Mouse (Mus musculus): ENCODE measurements around the gene Edem1. TPM values are rescaled to one million over a fixed set of nuclear protein-coding genes. Genes with fewer than 3 reads are reported as not detected.

Gene Edem1
- total RNA-seq (2021): 10 to 100 TPM; 19.6 to 28.9 TPM
- long read RNA-seq, experiment 1, full-length matches to known transcripts: 10 of 13 reads
- long read RNA-seq, experiment 1, partial matches to known transcripts: 1 of 13 reads
- long read RNA-seq, experiment 1, other reads (novel, unspliced or antisense): 2 of 13 reads
- long read RNA-seq, experiment 2, full-length matches to known transcripts: 16 of 20 reads
- long read RNA-seq, experiment 2, partial matches to known transcripts: 2 of 20 reads
- long read RNA-seq, experiment 2, other reads (novel, unspliced or antisense): 2 of 20 reads

DNA sequence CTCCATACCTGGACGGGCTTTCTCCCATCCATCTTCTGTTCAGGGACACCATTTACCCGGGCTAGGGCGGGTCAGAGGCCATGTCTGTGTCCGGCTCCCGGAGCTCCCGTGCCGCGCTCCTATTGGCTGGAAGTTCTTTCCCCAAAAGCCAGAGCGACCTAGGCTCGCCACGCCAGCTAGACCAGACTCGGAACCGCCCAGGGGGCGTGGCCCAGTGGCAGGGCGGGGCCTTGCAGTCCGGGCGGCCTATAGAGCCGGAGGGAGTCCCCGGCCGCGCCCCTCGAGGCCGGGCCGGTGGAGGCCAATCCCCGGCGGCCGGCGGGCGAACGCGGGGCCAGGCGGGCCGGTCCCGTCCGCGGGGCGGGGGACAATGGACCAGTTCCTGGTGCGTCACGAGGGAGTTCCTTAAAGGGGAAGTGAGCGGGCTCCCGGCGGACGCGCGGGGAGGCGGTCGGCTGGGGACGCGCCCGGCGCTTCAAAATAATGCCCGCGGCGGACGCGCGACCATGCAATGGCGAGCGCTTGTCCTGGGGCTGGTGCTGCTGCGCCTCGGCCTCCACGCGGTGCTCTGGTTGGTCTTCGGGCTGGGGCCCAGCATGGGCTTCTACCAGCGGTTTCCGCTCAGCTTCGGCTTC is at the start of gene Edem1:
TSS of gene Edem1 (plus strand) at position 408 of the 635 bp plus-strand sequence.
- DNase-seq (ENCODE audit: low spot score in 2 of 2): peak; percentile 93 to 96

GRCm38 (mm10) chr6:108781865-108782264 is 46.6 kb upstream of the Edem1 start:
- no peak for DNase-seq (ENCODE audit: low spot score in 2 of 2)

- DNase-seq (ENCODE audit: low spot score in 2 of 2): peak; percentile 96
Measured at GRCm38 (mm10) chr6:108782526-108783183, 45.8 kb upstream of the Edem1 start, which contains the start of gene Arl8b. Gene Arl8b, plus strand, starts transcription at chr6:108783099.

DNA sequence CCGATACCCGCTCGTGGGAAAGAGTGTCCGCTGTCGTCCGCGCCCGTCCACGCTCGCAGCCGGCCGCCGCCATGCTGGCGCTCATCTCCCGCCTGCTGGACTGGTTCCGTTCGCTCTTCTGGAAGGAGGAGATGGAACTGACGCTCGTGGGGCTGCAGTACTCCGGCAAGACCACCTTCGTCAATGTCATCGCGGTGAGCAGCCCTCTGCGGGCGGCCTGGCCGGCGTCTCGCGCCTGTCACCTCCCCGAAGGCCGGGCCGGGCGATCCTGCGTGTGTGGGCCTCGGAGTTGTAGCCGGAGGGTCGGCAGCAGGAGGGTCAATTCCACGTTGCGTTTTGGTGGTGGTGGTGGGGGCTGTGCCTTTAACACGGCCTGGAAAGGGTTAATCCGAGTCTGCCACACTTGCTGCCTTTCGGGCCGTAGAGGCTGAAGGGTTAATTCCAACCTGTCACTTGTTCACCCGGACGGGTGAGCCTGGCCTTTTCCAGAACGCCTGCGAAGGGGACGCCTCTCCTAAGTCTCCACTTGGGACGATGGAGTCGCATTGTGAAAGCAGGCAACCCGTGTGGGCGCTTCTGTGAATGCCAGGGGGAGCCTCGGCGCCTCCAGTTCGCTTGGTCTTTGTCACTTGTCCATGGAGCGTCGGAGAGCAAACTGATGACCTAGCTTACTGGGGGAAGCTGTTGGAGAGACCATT is 45.1 kb upstream of the Edem1 start:
- DNase-seq (ENCODE audit: low spot score in 2 of 2): peak; percentile 45

DNA sequence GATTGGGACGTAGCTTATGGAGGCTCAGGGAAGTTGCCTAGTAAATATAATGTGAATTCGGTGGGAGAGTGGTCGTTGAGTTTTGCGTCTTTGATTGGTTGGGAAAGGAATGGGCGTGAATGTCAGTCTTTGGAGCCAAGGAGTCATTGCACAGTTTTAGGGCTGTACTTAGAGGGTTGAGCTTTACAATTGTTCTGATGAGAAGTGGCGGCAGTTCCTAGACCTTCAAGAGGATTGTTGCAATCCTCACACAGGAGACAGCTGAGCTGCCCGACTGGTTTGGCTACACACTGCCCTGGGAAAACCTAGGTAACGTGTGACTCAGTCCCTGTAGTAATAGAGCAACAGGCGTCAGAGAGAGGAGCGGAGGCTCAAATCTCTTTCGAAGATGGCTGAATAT is 44.4 kb upstream of the Edem1 start:
- no peak for DNase-seq (ENCODE audit: low spot score in 2 of 2)

GRCm38 (mm10) chr6:108784796-108785195 is 43.6 kb upstream of the Edem1 start:
- DNase-seq (ENCODE audit: low spot score in 2 of 2): no peak

DNA sequence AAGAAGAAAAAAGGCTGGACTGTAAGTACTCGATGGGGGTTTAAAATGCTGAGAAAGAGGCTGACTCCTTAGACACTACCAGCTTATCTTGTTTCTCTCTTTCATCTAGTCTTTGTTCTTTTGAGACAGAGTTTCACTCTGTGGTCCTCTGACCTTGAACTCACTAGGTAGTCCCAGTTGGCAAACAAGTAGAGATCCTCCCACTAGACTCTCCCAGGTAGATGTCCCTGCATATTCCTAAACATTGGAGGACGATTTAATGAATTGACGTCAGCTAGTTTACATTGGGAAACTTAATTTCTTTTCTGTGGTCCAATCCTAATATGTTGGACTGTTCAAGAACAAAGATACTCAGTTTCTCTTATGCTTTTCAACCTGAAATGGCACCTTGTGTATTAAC is 42.9 kb upstream of the Edem1 start:
- DNase-seq (ENCODE audit: low spot score in 2 of 2): no peak

- no peak for DNase-seq (ENCODE audit: low spot score in 2 of 2)
Measured at GRCm38 (mm10) chr6:108791498-108791897, 36.9 kb upstream of the Edem1 start.

DNA sequence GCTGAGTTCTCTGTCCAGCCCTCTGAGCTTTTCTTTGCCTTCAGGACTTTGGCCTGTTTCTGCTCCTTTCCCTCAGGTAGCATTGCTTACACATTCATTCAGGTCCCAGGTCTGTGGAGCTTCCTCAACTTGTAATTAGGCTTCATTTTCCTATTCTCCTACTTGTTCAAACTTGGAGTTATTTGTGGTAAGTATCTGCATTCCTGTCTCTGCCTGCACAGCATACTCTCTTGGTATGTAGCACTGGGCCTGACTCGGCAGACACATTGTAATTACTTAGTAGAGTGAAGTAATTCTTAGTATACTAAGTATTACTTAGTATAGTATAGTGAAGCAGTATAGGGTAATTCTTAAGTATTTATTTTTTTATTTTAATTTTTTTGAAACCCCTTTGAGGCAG is 32.5 kb upstream of the Edem1 start:
- no peak for DNase-seq (ENCODE audit: low spot score in 2 of 2)

GRCm38 (mm10) chr6:108796706-108797105 is 31.7 kb upstream of the Edem1 start:
- no peak for DNase-seq (ENCODE audit: low spot score in 2 of 2)

DNA sequence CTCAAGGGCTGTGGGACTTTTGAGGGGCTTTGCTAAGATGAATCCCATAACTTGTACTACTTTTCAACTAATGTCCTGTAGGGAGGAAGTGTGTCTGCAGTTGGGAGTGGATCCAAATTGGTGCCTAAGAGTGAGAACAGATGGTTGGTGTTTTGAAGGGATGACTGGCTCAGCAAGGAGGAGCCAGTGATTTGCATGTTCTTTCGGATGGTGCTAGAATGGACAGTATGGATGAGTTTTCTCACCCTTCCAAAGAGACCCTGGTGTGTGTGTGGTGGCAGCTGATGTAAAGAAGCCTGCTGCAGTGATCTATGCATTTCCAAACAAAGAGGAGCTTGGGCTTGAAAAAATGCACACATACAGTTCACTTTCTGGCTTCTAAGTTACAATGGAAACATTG is 23.2 kb upstream of the Edem1 start:
- DNase-seq (ENCODE audit: low spot score in 2 of 2): no peak

DNA sequence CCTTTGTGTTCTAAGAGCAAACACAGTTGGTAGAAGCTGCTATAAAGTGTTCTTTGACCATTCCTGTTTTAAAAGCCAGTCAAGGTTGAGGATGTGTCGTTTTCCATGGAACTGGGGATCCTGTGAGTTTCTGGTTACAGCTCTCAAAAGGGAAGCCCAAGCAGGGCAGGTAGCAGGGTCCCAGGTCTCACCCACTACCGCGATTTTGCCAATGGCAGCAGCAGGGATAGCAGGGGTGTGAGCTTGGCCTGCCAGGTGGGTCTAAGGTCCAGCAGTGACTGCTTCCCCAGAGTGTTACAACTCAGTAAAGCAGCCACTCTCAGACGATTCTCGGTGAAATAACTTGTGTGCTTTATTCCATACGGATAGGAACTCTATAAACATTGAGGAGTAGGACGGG is 22.6 kb upstream of the Edem1 start:
- no peak for DNase-seq (ENCODE audit: low spot score in 2 of 2)

DNA sequence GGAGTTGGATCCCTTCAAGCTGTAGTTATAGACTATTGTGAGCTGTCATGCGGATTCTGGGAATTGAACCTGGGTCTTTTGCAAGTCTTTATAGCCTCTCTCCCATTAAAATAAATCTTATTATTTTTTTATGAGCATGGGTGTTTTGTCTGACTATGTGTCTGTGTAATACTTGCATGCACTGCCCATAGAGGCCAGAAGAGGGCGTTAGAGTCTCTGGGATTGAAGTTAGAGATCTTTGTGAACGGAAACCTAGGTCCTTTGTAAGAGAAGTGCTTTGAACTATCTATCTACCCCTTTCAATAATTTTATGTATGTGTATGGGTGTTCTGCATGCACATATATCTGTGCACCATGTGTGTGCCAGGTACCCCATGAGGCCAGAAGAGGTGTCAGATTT is 21.0 kb upstream of the Edem1 start:
- DNase-seq (ENCODE audit: low spot score in 2 of 2): no peak

DNA sequence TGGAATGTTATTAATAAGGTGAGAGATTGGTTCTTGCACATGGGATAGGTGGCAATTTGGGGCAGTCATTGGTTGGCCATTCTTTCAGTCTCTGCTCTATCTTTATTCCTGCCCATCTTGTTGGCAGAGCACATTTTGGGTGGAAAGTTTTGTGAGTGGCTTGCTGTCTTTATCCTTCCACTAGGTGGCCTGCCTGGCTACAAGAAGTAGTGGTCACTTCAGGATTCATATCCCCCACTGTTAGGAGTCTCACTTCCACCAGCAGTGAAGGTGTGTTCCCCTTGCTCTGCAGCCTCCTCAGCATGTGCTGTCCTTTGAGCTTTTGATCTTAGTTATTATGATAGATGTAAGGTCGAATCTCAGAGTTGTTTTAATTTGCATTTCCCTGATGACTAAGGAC is 19.7 kb upstream of the Edem1 start:
- DNase-seq (ENCODE audit: low spot score in 2 of 2): no peak

DNA sequence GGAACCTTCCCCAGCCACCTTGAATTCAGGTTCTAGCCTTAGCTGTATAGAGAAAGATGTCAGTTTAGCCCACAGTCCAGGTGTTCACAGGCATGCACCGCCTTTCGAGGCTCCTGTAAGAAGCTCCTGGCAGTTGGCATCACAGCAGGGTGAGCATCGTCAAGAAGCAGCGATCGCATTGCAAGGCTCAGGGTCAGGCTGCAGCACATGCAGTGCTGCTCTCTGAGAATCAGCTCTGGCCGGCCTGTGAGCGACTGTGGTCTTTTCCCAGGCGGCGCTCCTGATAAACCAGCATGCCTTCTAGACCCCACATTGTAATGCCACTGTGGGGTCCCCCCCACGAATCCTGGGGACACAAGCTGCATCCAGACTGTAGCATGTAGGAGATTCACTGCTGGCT is 18.2 kb upstream of the Edem1 start:
- DNase-seq (ENCODE audit: low spot score in 2 of 2): no peak

DNA sequence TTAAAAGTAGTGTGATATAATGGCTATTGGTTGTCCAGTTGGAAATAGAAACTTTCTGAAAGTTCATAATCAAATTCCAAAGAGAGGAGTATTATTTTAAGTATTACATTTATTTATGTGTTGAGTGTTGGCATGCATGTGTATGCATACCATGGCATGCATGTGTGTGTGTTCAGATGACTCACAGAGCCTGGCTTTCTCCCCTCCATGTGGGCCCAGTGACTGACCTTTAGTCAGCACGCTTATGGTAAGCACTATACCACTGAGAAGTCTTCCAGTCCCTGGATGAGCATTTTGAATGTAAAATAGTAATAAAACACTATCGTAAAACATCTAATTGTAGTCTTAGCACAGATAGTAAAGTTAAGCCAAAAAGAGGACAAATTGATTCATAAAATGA is 16.3 kb upstream of the Edem1 start:
- no peak for DNase-seq (ENCODE audit: low spot score in 2 of 2)

GRCm38 (mm10) chr6:108817510-108817909 is 10.9 kb upstream of the Edem1 start:
- no peak for DNase-seq (ENCODE audit: low spot score in 2 of 2)

GRCm38 (mm10) chr6:108824816-108825545 is 3.5 kb upstream of the Edem1 start:
- DNase-seq (ENCODE audit: low spot score in 2 of 2): no peak

DNA sequence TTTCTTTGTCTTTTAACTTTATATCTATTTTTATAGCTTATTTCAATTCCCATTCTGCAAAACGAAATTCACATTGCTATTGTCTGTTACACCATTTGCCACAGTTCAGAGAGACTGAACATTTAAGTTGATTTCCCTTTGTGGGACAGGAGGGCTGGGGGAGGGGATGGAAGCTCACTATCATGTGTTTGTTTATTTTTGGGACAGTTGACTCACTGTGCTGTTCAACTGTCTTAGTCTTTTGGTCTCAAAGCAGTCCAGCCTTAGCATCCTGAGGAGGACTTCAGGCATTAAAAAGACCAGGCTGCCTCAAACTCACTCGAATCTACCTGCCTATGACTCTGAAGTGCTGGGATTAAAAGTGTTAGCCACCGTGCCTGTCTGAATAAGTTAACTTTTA is 2.4 kb upstream of the Edem1 start:
- DNase-seq (ENCODE audit: low spot score in 2 of 2): no peak

GRCm38 (mm10) chr6:108827336-108827920 is 1.0 kb upstream of the Edem1 start:
- DNase-seq (ENCODE audit: low spot score in 2 of 2): no peak

GRCm38 (mm10) chr6:108828872-108829271 is 431 bp downstream of the Edem1 start:
- no peak for DNase-seq (ENCODE audit: low spot score in 2 of 2)

All from layer of hippocampus, postnatal 14 days (tissue).